Mouse (Mus musculus): ENCODE measurements around the gene Smyd3. TPM values are rescaled to one million over a fixed set of nuclear protein-coding genes. Genes with fewer than 3 reads are reported as not detected.

Gene Smyd3
- polyA plus RNA-seq, 1 experiment from 2014 or later: 18.9 TPM

DNA sequence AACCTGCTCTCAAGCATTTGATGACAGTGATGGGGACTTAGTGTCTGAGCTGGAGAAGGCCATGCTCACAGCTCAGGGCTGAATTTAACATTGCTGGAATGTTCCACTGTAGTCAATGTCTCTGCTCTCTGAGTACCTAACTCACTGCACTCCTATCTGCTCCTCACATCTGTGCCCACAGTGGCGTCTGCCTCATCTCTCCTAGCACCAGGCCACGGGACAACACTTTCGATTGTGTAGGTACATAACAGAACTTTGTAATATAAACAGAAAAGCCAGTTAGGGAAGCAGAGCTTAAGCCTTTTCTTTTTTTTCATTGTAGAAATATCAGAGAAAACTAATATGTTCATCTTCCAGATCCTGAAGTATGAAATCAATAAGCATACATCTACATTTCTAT is 462.1 kb downstream of the Smyd3 start:
- Histone ChIP-seq H3K9me3 (replicated peaks; ENCODE audit: control insufficient read depth, low read length) (no peaks in the 10 kb centered on the region), H3K4me3 (replicated peaks; ENCODE audit: low read length) (no peak overlapping the region), H3K4me1 (ENCODE audit: control insufficient read depth, insufficient read depth, low read length) (peaks cover 13% of the 10 kb centered on the region), H3K27me3 (ENCODE audit: control insufficient read depth, insufficient read depth, low read length) (no peaks in the 10 kb centered on the region), H3K9ac (ENCODE audit: low read length) (no peak overlapping the region), H3K27ac (ENCODE audit: low read length) (no peak overlapping the region), H3K36me3 (ENCODE audit: control insufficient read depth, insufficient read depth, low read length) (no peaks in the 10 kb centered on the region), H3K4me2 (ENCODE audit: low read depth, low read length) (no peak overlapping the region)
- no peak for ATAC-seq (ENCODE audit: insufficient read depth, low FRiP score)
- 45% methylated on average over 3 of the region's 3 CpGs for WGBS

DNA sequence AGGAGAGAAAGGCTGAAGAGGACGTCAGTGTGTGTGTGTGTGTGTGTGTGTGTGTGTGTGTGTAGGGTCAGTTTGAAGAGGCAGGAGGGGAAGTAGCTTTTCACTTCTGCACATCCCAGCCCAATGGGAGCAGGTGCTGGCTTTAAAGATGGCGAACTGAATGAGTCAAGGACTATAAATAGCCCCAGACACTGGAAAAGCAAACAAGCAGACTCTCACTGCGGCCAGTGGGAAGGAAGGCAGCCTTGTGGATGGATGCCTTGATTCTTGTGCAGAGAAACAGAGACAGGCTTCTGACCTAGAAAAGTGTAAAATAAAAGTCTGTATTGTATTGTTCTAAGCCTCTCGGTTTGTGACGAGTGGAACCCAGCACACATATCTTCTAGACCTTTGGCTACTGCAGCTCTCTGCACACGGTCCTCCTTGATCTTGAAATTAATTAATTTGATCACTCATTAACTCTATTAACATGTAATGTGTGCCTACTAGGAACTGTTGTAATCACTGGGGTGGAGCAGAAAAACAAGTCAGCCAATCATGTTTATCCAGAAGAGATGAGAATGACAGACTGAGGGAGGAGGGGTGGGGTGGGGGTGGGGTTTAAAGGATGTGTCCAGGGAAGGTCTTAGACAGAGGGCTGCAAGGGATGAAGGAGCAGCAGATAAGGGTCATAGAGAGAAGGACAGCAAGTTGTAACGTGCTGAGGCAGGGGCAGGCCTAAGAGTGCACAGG is 463.3 kb downstream of the Smyd3 start:
- no peak for ATAC-seq (ENCODE audit: insufficient read depth, low FRiP score)
- no peak overlapping the region for H3K9ac ChIP-seq (ENCODE audit: low read length)
- no peak overlapping the region for H3K4me2 ChIP-seq (ENCODE audit: low read depth, low read length)
- H3K36me3 ChIP-seq (ENCODE audit: control insufficient read depth, insufficient read depth, low read length): no peaks in the 10 kb centered on the region
- 60% methylated on average over 7 of the region's 7 CpGs for whole genome bisulfite sequencing
- H3K27ac ChIP-seq (ENCODE audit: low read length): no peak overlapping the region
- no peak overlapping the region for H3K4me3 ChIP-seq (replicated peaks; ENCODE audit: low read length)
- H3K27me3 ChIP-seq (ENCODE audit: control insufficient read depth, insufficient read depth, low read length): no peaks in the 10 kb centered on the region
- H3K9me3 ChIP-seq (replicated peaks; ENCODE audit: control insufficient read depth, low read length): no peaks in the 10 kb centered on the region
- peaks cover under 1% of the 10 kb centered on the region; the same call in 1 of the 2 replicates for H3K4me1 ChIP-seq (ENCODE audit: control insufficient read depth, insufficient read depth, low read length)

DNA sequence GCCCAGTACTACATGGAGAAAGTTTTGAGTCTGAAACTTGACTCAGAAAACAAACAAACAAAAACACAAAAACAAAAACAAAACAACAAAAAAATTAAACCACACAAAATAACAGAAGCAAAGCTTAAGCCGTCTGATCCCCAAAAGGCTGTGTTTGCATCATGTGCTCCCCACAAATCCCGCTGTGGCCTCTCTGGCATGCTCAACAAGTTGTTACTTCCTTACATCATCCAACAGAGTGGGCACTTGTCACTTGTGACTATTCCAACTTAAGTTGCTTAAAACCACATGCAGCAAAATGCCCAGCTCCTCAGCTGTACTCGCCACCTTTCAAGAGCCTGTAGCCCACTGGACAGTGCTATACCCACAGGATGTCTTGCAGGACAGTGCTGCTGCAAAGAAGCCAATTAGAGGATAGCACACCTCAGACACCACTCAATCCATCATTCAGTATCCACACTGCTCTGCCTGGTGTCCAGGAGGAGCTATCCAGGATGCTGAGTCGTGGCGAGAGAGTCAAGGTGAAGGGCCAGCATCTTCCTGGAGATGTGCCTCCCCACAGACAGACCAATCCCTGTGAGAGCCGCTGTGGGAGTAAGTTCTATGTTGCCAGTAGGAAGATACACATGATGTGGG is 465.2 kb downstream of the Smyd3 start:
- 90% methylated on average over 6 of the region's 6 CpGs for WGBS
- Histone ChIP-seq H3K4me3 (replicated peaks; ENCODE audit: low read length) (no peak overlapping the region), H3K4me1 (ENCODE audit: control insufficient read depth, insufficient read depth, low read length) (no peaks in the 10 kb centered on the region), H3K9me3 (replicated peaks; ENCODE audit: control insufficient read depth, low read length) (no peaks in the 10 kb centered on the region), H3K36me3 (ENCODE audit: control insufficient read depth, insufficient read depth, low read length) (no peaks in the 10 kb centered on the region), H3K9ac (ENCODE audit: low read length) (no peak overlapping the region), H3K27me3 (ENCODE audit: control insufficient read depth, insufficient read depth, low read length) (no peaks in the 10 kb centered on the region), H3K27ac (ENCODE audit: low read length) (no peak overlapping the region), H3K4me2 (ENCODE audit: low read depth, low read length) (no peak overlapping the region)
- ATAC-seq (ENCODE audit: insufficient read depth, low FRiP score): no peak

DNA sequence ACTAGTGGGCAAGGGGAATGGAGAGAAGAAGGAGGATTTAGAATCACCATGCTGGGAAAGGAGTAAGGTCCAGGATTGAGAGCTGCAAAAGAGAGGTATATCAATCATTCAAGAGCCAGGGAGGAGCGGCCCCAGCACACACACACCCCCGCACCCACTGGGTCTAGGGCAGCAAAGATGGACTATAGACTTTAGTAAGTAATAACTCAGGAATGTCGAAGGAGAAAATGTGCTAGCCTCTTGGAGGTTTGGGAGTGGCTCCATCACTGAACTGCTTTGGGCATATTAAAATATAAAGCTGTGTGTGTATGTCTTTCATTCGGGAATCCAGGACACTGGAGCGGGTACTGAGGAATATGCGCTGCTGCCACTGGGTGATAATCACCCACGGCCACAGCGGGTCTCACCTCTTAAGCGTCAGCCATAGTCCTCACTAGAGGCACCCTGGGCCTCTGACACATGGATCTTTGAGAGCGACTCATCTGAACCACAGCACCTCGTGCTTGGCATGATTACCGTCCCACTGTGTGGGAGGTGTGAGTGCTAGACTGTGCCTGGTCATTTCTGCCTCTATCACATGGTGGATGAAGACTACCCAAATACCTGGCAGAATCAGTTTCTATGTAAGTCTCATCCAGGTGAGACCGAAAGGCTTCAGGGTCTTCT is 469.8 kb downstream of the Smyd3 start:
- Histone ChIP-seq H3K9ac (ENCODE audit: low read length) (no peak overlapping the region), H3K27ac (ENCODE audit: low read length) (no peak overlapping the region), H3K27me3 (ENCODE audit: control insufficient read depth, insufficient read depth, low read length) (no peaks in the 10 kb centered on the region), H3K4me3 (replicated peaks; ENCODE audit: low read length) (no peak overlapping the region), H3K36me3 (ENCODE audit: control insufficient read depth, insufficient read depth, low read length) (no peaks in the 10 kb centered on the region), H3K9me3 (replicated peaks; ENCODE audit: control insufficient read depth, low read length) (no peaks in the 10 kb centered on the region), H3K4me1 (ENCODE audit: control insufficient read depth, insufficient read depth, low read length) (peaks cover 6% of the 10 kb centered on the region), H3K4me2 (ENCODE audit: low read depth, low read length) (no peak overlapping the region)
- ATAC-seq (ENCODE audit: insufficient read depth, low FRiP score): no peak
- 87% methylated on average over 13 of the region's 13 CpGs for WGBS

DNA sequence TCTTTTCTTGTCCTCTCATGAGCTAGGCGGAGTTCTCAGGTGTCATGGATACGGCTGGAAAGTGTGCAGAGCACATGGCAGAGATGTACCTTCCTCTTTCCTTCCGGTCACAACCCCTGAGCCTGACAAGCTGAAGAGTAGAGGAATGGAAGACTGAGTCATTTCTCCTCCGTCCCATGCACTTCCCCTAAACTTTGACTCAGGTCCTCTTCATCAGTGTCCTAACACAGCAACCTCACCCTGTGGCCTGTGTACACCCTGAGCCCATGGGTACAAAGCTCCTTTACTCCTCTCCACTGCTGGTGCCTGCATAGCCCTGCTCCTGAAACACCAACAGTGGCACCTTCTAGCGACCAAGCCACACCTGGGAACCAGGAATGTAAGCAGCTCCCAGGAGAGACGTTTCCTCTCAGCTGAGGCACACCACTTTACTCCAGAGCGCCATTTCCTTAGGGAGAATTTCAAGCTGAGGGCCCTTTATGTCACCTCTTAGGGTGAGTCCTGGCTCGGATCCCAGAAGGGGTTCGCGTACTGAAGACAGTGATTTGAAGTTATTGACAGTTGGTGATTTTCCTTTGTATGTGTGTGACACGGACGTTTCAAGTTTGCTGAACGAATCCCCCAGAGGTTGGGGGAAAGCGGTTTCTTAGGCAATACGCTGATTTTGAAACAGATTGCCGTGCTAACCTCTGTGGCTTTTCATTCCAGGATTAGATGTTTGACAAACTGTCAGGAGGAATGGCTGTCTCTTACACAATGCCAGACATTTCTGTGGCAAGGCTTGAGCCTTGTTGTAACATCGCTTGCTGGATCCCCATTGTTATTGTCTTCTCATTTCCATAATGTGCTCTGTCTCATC is 471.8 kb downstream of the Smyd3 start:
- Histone ChIP-seq H3K36me3 (ENCODE audit: control insufficient read depth, insufficient read depth, low read length) (no peaks in the 10 kb centered on the region), H3K4me3 (replicated peaks; ENCODE audit: low read length) (no peak overlapping the region), H3K9ac (ENCODE audit: low read length) (no peak overlapping the region), H3K27ac (ENCODE audit: low read length) (no peak overlapping the region), H3K27me3 (ENCODE audit: control insufficient read depth, insufficient read depth, low read length) (no peaks in the 10 kb centered on the region), H3K4me1 (ENCODE audit: control insufficient read depth, insufficient read depth, low read length) (peaks cover 15% of the 10 kb centered on the region), H3K4me2 (ENCODE audit: low read depth, low read length) (no peak overlapping the region), H3K9me3 (replicated peaks; ENCODE audit: control insufficient read depth, low read length) (no peaks in the 10 kb centered on the region)
- ATAC-seq (ENCODE audit: insufficient read depth, low FRiP score): no peak
- 65% methylated on average over 17 of the region's 17 CpGs for WGBS

DNA sequence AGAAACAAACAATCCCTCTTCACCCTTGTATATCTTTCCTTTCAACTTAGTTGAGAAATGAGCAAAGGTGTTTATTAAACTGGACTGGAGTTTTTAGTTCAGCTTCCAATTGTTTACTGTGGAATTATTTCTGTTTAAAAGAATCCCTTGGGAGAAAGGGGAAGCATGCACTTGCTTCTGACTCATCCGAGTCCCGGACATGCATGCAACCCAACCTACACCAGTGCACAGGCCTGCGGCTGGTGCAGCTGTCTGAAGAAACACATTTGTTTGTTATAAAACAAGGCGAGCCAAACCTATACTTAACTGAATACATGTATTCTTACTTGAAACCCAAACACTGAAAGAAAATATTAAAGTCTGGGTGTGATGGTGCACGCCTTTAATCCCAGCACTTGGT is 473.7 kb downstream of the Smyd3 start:
- Histone ChIP-seq H3K27me3 (ENCODE audit: control insufficient read depth, insufficient read depth, low read length) (no peaks in the 10 kb centered on the region), H3K4me2 (ENCODE audit: low read depth, low read length) (no peak overlapping the region), H3K4me1 (ENCODE audit: control insufficient read depth, insufficient read depth, low read length) (peaks cover 15% of the 10 kb centered on the region), H3K9ac (ENCODE audit: low read length) (no peak overlapping the region), H3K36me3 (ENCODE audit: control insufficient read depth, insufficient read depth, low read length) (no peaks in the 10 kb centered on the region), H3K4me3 (replicated peaks; ENCODE audit: low read length) (no peak overlapping the region), H3K27ac (ENCODE audit: low read length) (no peak overlapping the region), H3K9me3 (replicated peaks; ENCODE audit: control insufficient read depth, low read length) (no peaks in the 10 kb centered on the region)
- ATAC-seq (ENCODE audit: insufficient read depth, low FRiP score): peak; percentile 31; the same call in 1 of the 2 replicates
- 48% methylated on average over 5 of the region's 5 CpGs for WGBS

DNA sequence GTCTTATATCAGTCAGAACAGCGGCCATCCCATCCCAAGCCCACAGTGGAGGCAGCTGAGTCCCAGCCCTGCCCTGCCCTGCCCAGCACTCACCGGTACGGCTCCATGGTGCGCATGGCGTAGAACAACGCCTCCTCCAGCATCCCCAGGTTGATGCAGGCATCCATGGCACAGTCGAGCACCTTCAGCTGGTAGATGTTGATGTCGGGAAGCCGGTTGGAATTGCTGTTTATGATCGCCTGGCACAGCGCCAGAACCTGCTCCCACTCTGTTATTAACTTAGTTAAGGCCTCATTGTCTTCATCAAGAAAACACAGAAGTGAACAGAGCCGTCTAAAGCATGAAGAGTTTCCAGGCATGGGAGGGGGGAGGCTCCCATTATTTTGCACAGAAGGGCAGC is 474.2 kb downstream of the Smyd3 start:
- Histone ChIP-seq H3K4me3 (replicated peaks; ENCODE audit: low read length) (no peak overlapping the region), H3K4me1 (ENCODE audit: control insufficient read depth, insufficient read depth, low read length) (peaks cover 15% of the 10 kb centered on the region), H3K27me3 (ENCODE audit: control insufficient read depth, insufficient read depth, low read length) (no peaks in the 10 kb centered on the region), H3K9ac (ENCODE audit: low read length) (no peak overlapping the region), H3K9me3 (replicated peaks; ENCODE audit: control insufficient read depth, low read length) (no peaks in the 10 kb centered on the region), H3K4me2 (ENCODE audit: low read depth, low read length) (no peak overlapping the region), H3K27ac (ENCODE audit: low read length) (peak overlapping the region; percentile 52), H3K36me3 (ENCODE audit: control insufficient read depth, insufficient read depth, low read length) (no peaks in the 10 kb centered on the region)
- ATAC-seq (ENCODE audit: insufficient read depth, low FRiP score): no peak
- WGBS: 42% methylated on average over 12 of the region's 12 CpGs

DNA sequence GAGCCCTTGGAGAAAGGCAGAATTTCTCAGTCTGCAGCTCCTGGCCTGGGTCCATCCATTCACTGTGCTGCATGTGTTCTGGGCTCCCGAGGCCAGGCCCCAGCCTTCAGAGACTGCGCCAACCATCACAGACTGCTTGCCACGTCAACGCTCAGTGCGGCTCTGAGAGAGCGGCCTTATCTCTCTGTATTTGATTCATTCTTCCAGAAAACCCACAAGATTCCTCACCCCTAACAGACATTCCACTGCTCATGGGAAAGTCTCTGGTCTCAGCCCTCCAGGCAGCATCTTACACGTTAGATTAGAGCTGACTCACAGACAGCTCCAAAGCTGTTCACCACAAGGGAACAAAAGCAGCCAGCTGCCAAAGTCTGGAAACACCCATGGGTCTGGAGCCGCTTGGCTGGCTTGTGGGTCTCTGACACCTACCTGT is 475.9 kb downstream of the Smyd3 start:
- H3K27me3 ChIP-seq (ENCODE audit: control insufficient read depth, insufficient read depth, low read length): no peaks in the 10 kb centered on the region
- H3K9me3 ChIP-seq (replicated peaks; ENCODE audit: control insufficient read depth, low read length): no peaks in the 10 kb centered on the region
- WGBS: 45% methylated on average over 8 of the region's 8 CpGs
- H3K4me2 ChIP-seq (ENCODE audit: low read depth, low read length): no peak overlapping the region
- H3K36me3 ChIP-seq (ENCODE audit: control insufficient read depth, insufficient read depth, low read length): no peaks in the 10 kb centered on the region
- peaks cover 15% of the 10 kb centered on the region for H3K4me1 ChIP-seq (ENCODE audit: control insufficient read depth, insufficient read depth, low read length)
- ATAC-seq (ENCODE audit: insufficient read depth, low FRiP score): peak; percentile 65; the same call in 1 of the 2 replicates
- H3K9ac ChIP-seq (ENCODE audit: low read length): no peak overlapping the region
- H3K27ac ChIP-seq (ENCODE audit: low read length): peak overlapping the region; percentile 44; the same call in 1 of the 2 replicates
- no peak overlapping the region for H3K4me3 ChIP-seq (replicated peaks; ENCODE audit: low read length)

Data from stomach, embryonic 16.5 days (tissue).